Mouse (Mus musculus) ovary, adult 18-20 months (tissue): Measurements from ENCODE around the gene Olfr309.
"Not testable (repeated sequence)": the region's sequence is repeated elsewhere in the genome, so short reads cannot be mapped to it uniquely, and the experiment has no call there.

Source experiments
- DNase-seq: peaks from one replicate; pipeline ENCODE4 v3.0.0; 2022; ENCODE audit warnings: low spot score, mixed read lengths

Gene Olfr309

DNA sequence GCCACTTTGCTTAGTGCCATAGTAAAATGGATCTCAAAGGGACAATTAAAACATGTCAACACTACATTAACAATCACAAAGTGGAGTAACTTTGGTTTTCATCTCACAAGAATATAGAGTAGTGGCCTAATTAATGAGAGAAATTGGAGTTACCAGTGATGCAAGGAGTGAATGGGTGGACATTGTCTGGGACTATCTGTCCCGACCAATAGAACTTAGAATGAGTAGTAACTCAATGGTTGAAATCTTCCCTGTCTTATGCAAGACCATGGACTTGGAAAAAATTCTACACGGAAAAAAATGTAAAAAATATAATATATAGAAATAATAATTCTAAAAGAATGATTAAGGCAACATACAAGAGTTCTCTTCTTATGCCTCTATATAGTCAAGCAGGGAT lies at the start of gene Olfr309:
TSS of gene Olfr309 (minus strand) at position 101 of the 400 bp plus-strand sequence.
- no peak for DNase-seq

GRCm38 (mm10) chr7:86346296-86346695 lies 32.8 kb upstream of the Olfr309 start:
- not testable (repeated sequence) for DNase-seq

GRCm38 (mm10) chr7:86344253-86344652 lies 30.7 kb upstream of the Olfr309 start:
- DNase-seq: no peak

DNA sequence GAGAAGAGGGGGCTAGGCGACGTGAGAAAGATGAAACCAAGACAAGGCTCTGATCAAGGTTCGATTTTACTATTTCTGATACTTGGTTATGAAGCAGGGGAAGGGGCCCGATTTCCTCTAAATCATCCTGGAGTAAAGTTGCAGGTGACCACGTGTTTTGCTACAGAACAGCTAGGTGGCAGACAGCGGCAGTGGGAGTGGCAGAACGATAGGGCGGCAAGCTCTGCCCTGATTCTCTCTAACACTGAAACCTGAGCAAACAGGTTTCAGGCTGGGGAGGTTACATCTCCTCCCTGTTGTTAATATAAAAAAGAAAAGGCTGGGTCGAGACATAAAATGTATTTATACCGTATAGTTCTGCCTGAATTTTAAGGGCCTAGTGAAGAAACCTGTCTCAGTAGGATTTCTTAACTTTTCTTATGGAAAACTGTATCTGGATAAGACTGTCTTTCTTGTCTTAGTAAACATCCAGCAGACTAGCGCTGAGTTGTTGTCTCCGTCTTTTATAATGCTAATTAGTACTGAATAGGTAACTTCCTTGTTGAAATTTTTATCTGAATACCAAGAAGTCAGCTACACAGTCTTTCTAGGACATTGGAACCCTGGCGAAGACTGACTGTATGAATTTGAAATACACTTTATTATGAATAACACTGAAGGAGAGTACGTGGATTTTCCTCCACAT lies 29.5 kb upstream of the Olfr309 start:
- no peak for DNase-seq

- no peak for DNase-seq
Observed at GRCm38 (mm10) chr7:86337486-86337885, 24.0 kb upstream of the Olfr309 start, which contains the start of gene Olfr307. Olfr307 (minus strand) TSS chr7:86337586.

DNA sequence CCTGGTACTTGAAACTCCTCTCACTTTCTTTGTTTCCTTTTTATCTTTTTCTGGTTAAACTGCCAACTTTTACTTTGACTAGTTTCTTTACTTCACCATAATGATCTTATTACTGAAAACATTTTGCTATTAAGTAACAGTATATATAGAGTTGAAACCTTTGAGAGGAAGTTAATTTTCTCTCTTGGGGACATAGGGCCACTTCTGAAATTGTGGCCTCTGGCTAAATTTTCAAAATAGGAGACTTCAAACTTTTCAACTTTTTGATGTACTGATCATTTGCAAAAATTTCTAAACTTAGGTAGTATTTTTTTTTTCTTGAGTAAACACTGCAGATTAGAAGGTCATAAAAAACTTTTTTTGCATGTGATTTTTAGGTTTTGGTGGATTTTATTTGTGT lies 12.0 kb upstream of the Olfr309 start, which contains the start of gene Olfr308:
TSS of gene Olfr308 (minus strand) at position 101 of the 400 bp plus-strand sequence.
- no peak for DNase-seq

GRCm38 (mm10) chr7:86321323-86321722 lies 7.8 kb upstream of the Olfr309 start:
- DNase-seq: no peak

DNA sequence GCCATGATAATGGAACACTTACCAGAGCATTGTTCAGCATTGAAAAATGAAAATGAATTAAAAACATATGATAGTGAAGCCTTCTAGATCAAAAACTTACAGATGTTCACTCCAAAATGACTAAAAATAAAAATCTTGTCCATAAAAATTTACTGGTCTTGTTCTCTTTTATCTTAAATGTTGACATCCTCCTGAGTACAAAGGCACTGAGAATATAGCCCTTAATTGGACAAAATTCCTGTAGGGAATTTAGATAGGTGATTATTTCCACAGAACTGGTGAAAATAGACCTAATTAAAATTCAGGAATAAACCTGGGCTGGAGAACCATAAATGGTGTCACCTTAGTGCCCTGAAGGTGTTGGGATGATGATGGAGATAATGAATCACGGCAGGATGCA lies 36.4 kb downstream of the Olfr309 start, which contains the start of gene Olfr310:
TSS of gene Olfr310 (minus strand) at position 101 of the 400 bp plus-strand sequence.
- no peak for DNase-seq
